Mouse (Mus musculus): ENCODE data around the gene Kcnj11.

Gene Kcnj11

DNA sequence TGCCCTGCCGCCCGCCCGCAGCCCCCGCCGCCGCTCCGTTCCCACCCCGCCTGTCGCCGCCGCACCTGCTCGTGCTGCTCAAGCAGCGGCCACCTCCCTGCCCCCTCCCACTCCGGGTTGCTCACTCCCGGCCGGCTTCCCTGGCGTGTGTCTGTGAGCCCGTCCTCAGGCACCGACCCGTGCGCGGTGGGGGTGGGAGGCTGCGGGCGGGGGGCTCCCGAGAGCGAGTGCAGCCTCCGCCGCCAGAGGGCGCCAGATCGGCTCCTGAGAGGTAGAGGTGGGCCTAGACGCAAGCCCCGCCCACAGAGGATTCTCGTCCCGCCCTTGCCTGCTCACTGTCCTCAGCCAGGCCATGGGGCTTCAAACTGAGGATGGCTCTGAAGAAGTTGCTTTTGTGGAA, at the start of gene Kcnj11:
Kcnj11 (minus strand) TSS at position 202 of the 400 bp plus-strand sequence.
- peak; percentile 76 to 79 for DNase-seq (ENCODE audit: low spot score in 2 of 2)

- DNase-seq (ENCODE audit: low spot score in 2 of 2): no peak
Observed at GRCm38 (mm10) chr7:46147417-46147816, 46.9 kb upstream of the Kcnj11 start.

DNA sequence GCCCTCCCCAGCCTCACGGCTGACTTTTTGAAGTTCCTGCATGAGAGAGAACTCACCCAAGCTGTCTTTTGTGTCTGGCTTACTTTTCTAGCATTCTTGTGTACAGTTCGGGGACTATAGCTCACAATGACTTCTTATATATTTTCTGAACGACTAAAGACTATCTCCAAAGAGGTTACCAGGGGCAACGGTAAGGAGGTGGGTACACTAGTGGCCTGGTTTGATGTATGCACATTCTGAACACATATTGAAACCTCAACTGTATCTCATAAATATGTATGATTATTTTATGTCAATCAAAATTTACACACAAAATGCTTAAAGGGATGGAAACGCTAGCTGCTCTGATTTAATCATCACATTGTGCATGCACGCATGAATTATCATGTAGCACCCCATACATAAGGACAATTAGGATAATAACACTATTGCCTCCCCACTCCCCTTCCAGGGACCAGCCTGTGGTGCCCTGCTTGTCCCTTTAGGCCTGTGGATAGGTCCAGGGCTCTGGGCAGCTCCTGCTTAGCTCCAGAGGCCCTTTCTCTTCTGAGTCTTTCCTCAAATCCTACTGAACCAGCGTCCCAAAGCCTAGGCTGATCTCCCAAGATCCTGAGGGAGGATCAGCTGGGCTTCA, 46.2 kb upstream of the Kcnj11 start:
- no peak for DNase-seq (ENCODE audit: low spot score in 2 of 2)

GRCm38 (mm10) chr7:46144061-46144460, 43.5 kb upstream of the Kcnj11 start:
- DNase-seq (ENCODE audit: low spot score in 2 of 2): no peak

- DNase-seq (ENCODE audit: low spot score in 2 of 2): peak; percentile 21 to 53
Observed at GRCm38 (mm10) chr7:46138329-46138930, 37.9 kb upstream of the Kcnj11 start.

GRCm38 (mm10) chr7:46133858-46134257, 33.3 kb upstream of the Kcnj11 start:
- DNase-seq (ENCODE audit: low spot score in 2 of 2): no peak

- no peak for DNase-seq (ENCODE audit: low spot score in 2 of 2)
Observed at GRCm38 (mm10) chr7:46132229-46132628, 31.7 kb upstream of the Kcnj11 start.

- peak; percentile 36 to 59 for DNase-seq (ENCODE audit: low spot score in 2 of 2)
Observed at GRCm38 (mm10) chr7:46131806-46132205, 31.2 kb upstream of the Kcnj11 start.

GRCm38 (mm10) chr7:46131266-46131665, 30.7 kb upstream of the Kcnj11 start:
- peak; percentile 40 to 70 for DNase-seq (ENCODE audit: low spot score in 2 of 2)

DNA sequence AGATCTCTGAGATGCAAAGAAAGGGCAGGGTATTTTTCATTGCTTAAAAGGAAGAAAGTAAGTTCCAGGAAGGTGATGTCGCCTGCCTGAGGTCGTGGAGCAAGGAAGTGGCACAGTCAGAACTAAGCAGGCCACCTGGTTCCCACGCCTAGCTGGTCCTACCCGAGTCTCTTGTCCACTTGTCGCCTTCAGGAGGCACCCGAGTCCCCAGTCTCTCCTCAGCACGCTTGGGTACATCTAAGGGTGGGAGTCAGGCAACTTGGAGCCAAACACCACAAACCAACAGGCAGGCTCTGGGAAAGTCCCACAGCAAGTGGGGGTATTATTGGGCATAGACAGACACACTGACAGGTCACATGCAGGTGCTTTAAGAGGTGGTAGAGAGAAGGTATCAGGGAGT, 30.2 kb upstream of the Kcnj11 start:
- DNase-seq (ENCODE audit: low spot score in 2 of 2): no peak

- DNase-seq (ENCODE audit: low spot score in 2 of 2): no peak
Observed at GRCm38 (mm10) chr7:46129463-46130179, 29.1 kb upstream of the Kcnj11 start.

DNA sequence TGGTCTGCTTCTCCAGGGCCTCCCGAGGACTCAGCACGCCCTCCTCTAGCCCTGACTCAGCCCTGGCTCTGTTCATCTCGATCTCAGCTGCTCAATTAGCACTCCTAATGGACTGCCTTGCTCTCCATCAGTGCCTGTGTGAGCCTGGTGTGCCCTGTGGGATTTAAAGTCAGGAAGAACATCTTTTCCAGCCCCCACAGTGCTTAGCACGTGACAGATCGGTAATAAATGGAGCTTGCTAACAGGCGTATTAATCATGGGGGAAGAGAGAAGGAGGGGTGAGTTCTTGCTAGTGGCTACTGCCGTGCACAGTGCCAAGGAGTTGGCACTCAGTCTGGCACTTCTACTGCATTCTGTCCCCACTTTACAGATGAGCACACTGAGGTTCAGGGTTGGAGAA, 27.6 kb upstream of the Kcnj11 start:
- no peak for DNase-seq (ENCODE audit: low spot score in 2 of 2)

DNA sequence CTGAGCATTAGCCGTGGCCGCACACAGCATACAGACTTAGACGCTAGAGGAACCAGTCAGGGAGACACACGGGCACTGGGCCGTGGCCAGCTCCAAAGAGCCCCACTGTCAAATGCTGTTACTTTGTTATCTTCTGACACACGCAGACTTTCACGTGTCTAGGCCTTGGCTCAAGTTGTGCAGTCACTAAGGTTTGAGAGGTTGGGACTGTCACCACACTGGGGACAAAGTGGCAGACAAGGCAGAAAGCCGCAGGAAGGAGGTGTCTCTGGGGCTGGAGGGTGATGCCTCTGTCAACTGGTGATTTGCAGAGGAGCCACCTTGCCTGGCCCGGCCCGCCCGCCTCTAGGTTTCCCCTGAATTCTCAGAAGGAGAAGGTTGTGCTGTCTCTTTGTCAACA, 24.8 kb upstream of the Kcnj11 start:
- no peak for DNase-seq (ENCODE audit: low spot score in 2 of 2)

GRCm38 (mm10) chr7:46124460-46124859, 23.9 kb upstream of the Kcnj11 start:
- DNase-seq (ENCODE audit: low spot score in 2 of 2): no peak

DNA sequence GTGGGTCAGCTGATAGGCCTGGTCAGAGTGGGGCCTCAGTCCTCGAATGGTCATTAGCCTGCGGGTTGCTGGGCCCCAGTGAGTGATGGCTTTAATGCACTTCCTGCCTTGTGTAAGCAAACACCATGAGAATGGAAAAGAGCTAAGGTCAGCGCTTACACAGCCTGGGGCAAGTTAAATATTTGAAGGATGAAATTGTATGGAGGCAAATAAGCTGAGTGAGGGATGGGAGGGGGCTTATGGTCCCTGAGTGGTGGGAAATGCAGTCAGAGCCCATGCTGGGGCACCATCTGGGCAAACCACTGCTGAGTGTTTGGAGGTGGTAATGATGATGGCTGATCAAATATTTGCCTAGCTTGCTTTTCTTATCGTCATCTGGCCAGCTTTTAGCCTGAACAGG, 22.4 kb upstream of the Kcnj11 start:
- DNase-seq (ENCODE audit: low spot score in 2 of 2): no peak

- DNase-seq (ENCODE audit: low spot score in 2 of 2): no peak
Observed at GRCm38 (mm10) chr7:46117035-46117434, 16.5 kb upstream of the Kcnj11 start.

DNA sequence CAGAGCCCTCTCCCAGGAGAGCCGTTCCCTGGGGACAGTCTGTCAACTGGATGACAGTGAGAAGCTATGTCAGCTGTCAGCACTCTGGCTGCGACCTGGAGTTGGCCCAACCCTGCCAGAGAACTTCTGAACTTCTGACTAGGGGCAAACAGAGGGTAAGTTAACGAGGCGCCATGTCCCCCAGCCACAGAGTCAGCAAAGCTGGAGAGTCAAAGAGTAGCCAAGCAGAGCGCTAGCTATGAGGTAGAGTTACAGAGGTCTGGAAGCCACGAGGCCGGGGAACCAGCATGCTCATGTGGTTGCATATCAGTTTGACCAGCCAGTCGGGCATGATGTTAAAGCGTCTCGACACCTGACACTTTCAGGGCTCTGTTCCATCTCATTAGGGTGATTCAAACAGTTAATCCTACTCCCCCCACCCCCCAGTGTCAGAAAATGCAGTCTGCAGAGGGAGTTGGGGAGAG, 15.6 kb upstream of the Kcnj11 start:
- DNase-seq (ENCODE audit: low spot score in 2 of 2): no peak

- no peak for DNase-seq (ENCODE audit: low spot score in 2 of 2)
Observed at GRCm38 (mm10) chr7:46113435-46113834, 12.9 kb upstream of the Kcnj11 start.

- DNase-seq (ENCODE audit: low spot score in 2 of 2): no peak
Observed at GRCm38 (mm10) chr7:46111938-46112337, 11.4 kb upstream of the Kcnj11 start.

GRCm38 (mm10) chr7:46111212-46111817, 10.8 kb upstream of the Kcnj11 start:
- no peak for DNase-seq (ENCODE audit: low spot score in 2 of 2)

DNA sequence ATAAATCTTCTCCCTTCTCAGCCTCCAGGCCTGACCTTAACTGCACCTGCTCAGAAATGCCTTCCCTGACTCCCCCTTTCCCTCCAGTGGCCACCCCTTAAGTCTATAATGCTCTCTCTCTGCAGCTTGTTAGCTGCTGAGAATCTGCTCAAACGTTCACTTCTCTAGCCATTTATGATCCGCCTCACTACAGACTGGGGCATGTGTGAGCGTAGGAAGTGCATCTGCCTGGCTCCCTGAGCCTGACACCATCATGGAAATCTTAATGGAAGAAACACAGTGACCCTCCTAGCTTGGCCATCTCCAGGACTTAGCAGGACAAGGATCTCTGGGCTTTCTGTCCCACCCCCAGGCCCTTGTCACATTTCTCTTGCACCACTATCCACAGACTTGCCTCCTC, 9.5 kb upstream of the Kcnj11 start:
- DNase-seq (ENCODE audit: low spot score in 2 of 2): no peak

GRCm38 (mm10) chr7:46105484-46105883, 4.9 kb upstream of the Kcnj11 start:
- no peak for DNase-seq (ENCODE audit: low spot score in 2 of 2)
